8 mouse cellular contexts compared by ENCODE assay signal in the genomic region with DNA sequence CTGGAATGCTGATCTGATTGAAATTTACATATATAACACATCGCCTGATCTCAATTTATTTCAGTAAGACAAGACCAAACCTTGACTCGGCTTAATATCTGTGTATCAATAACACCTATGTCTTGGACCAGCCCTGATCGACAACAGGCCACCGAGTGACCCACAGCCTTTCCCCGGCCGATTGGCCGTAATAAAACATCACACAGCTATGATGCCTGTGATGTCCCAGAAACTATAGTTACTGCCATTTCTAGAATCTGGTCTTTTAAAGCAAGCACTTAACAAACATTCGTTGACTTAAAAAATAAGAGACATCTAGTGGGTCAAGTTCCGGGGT. TPM values are rescaled to one million over a fixed set of nuclear protein-coding genes. Genes with fewer than 3 reads are reported as not detected.
DNase-seq lines count a peak whose midpoint lies in the region; ATAC-seq and TF ChIP-seq lines count a peak whose summit lies in the region.

No protein-coding gene starts in this region.

- TF ChIP-seq CTCF in layer of hippocampus, adult 2 months (conservative IDR thresholded peaks at IDR 0.05): no peak

- DNase-seq in layer of hippocampus, adult 2 months (ENCODE audit: low spot score in 2 of 2): no peak
- no peak for DNase-seq in layer of hippocampus, adult 9-10 months (ENCODE audit: low spot score)
- no peak for DNase-seq in embryonic facial prominence, embryonic 10.5 days (ENCODE audit: low spot score)
- DNase-seq in cerebellum, adult 9-10 months: no peak
- DNase-seq in right cerebral cortex, postnatal 10 days (ENCODE audit: low spot score in 2 of 2): no peak
- no peak for DNase-seq in thymus, postnatal 14 days

- 3% methylated on average over 9 of the region's 9 CpGs for WGBS in embryonic facial prominence, embryonic 10.5 days
- whole genome bisulfite sequencing in intestine, embryonic 15.5 days: 2% methylated on average over 9 of the region's 9 CpGs
- 3% methylated on average over 9 of the region's 9 CpGs for WGBS in neural tube, embryonic 13.5 days

- peak overlapping the region; percentile 100 for H3K27ac ChIP-seq in layer of hippocampus, adult 2 months
- peak overlapping the region; percentile 98 for H3K27ac ChIP-seq in embryonic facial prominence, embryonic 10.5 days (replicated peaks)
- peak overlapping the region; percentile 88 for H3K27ac ChIP-seq in intestine, embryonic 15.5 days
- H3K27ac ChIP-seq in neural tube, embryonic 13.5 days (replicated peaks): peak overlapping the region; percentile 95

- H3K27me3 ChIP-seq in embryonic facial prominence, embryonic 10.5 days (replicated peaks; ENCODE audit: low read depth, poor library complexity, severe bottlenecking): no peaks in the 10 kb centered on the region
- no peaks in the 10 kb centered on the region for H3K27me3 ChIP-seq in intestine, embryonic 15.5 days (replicated peaks)
- no peaks in the 10 kb centered on the region for H3K27me3 ChIP-seq in neural tube, embryonic 13.5 days

- H3K4me2 ChIP-seq in intestine, embryonic 15.5 days (replicated peaks): peak overlapping the region; percentile 60
- H3K4me2 ChIP-seq in neural tube, embryonic 13.5 days: peak overlapping the region; percentile 88

- peaks cover 72% of the 10 kb centered on the region for H3K36me3 ChIP-seq in embryonic facial prominence, embryonic 10.5 days (replicated peaks)
- peaks cover 27% of the 10 kb centered on the region for H3K36me3 ChIP-seq in intestine, embryonic 15.5 days
- H3K36me3 ChIP-seq in neural tube, embryonic 13.5 days: peaks cover 63% of the 10 kb centered on the region

- peak overlapping the region; percentile 98 for H3K9ac ChIP-seq in intestine, embryonic 15.5 days
- H3K9ac ChIP-seq in neural tube, embryonic 13.5 days: peak overlapping the region; percentile 99

- no peaks in the 10 kb centered on the region for H3K9me3 ChIP-seq in embryonic facial prominence, embryonic 10.5 days
- H3K9me3 ChIP-seq in intestine, embryonic 15.5 days: no peaks in the 10 kb centered on the region
- no peaks in the 10 kb centered on the region for H3K9me3 ChIP-seq in neural tube, embryonic 13.5 days

- peaks cover 18% of the 10 kb centered on the region for H3K4me1 ChIP-seq in embryonic facial prominence, embryonic 10.5 days
- H3K4me1 ChIP-seq in intestine, embryonic 15.5 days (replicated peaks): 0 out of 2 replicates have a peak, but pooled peaks cover 6% of the 10 kb centered on the region
- H3K4me1 ChIP-seq in neural tube, embryonic 13.5 days (replicated peaks): peaks cover 26% of the 10 kb centered on the region

- ATAC-seq in intestine, embryonic 15.5 days: no peak
- ATAC-seq in neural tube, embryonic 13.5 days (ENCODE audit: low read depth): no peak

- H3K4me3 ChIP-seq in layer of hippocampus, adult 2 months: peak overlapping the region; percentile 82
- peak overlapping the region; percentile 76 for H3K4me3 ChIP-seq in embryonic facial prominence, embryonic 10.5 days
- H3K4me3 ChIP-seq in intestine, embryonic 15.5 days (replicated peaks): peak overlapping the region; percentile 90
- H3K4me3 ChIP-seq in neural tube, embryonic 13.5 days: peak overlapping the region; percentile 99

RNA-seq across cellular contexts. Expression of gene Rbm5, which starts 0.8 kb away (rescaled TPM):
- 100 to 1,000 TPM; 141 to 159 TPM for total RNA-seq in layer of hippocampus, adult 2 months (2021)
- polyA plus RNA-seq in embryonic facial prominence, embryonic 10.5 days (2016; fragmentation: Nextera tagmentation; extraction: Ambion mirVana): 200 and 206 TPM in 2 replicates
- 153 and 154 TPM in 2 replicates for polyA plus RNA-seq in intestine, embryonic 15.5 days (2015; fragmentation: Nextera tagmentation; extraction: Ambion mirVana)
- polyA plus RNA-seq in neural tube, embryonic 13.5 days (2015; fragmentation: Nextera tagmentation; extraction: Ambion mirVana): 252 and 279 TPM in 2 replicates

RNA-seq across cellular contexts. Expression of gene Sema3f, which starts 59.7 kb away (rescaled TPM):
- total RNA-seq in layer of hippocampus, adult 2 months (2021): 1 to 10 TPM; 2.8 to 3.5 TPM
- polyA plus RNA-seq in embryonic facial prominence, embryonic 10.5 days (2016; fragmentation: Nextera tagmentation; extraction: Ambion mirVana): 13.2 and 21.4 TPM in 2 replicates
- 8.9 and 11.2 TPM in 2 replicates for polyA plus RNA-seq in intestine, embryonic 15.5 days (2015; fragmentation: Nextera tagmentation; extraction: Ambion mirVana)
- 12.2 and 13.2 TPM in 2 replicates for polyA plus RNA-seq in neural tube, embryonic 13.5 days (2015; fragmentation: Nextera tagmentation; extraction: Ambion mirVana)
